Mouse (Mus musculus) frontal cortex, adult 2 months (tissue): ENCODE results near the gene Morn1. TPM values are rescaled to one million over a fixed set of nuclear protein-coding genes. Genes with fewer than 3 reads are reported as not detected.

Experiments used
- DNase-seq, 2 experiments: peaks; one replicate each; pipeline ENCODE4 v3.0.0; 2022; ENCODE audit warnings: low spot score in 1 of 2; ENCODE audit errors: extremely low spot score in 1 of 2
- polyA plus RNA-seq: library from polyadenylated mRNA; depleted of rRNA; stranded (reverse); fragments of >200 nt; gene quantifications from 2 replicates; pipeline ENCODE4 v1.2.3, GENCODE M21; 2012; rRNA removed

Morn1 gene
- 18.6 and 22.0 TPM in 2 replicates for polyA plus RNA-seq

GRCm38 (mm10) chr4:155086108-155087024 lies at the start of gene Morn1, which contains the start of gene Rer1:
TSS of gene Morn1 (plus strand) at chr4:155086577.
TSS of gene Rer1 (minus strand) at chr4:155086382.
- DNase-seq = peak; percentile 99 to 100

GRCm38 (mm10) chr4:155040197-155040596 lies 46.2 kb upstream of the Morn1 start:
- peak in 1 of 2 experiments; percentile 67 for DNase-seq

DNA sequence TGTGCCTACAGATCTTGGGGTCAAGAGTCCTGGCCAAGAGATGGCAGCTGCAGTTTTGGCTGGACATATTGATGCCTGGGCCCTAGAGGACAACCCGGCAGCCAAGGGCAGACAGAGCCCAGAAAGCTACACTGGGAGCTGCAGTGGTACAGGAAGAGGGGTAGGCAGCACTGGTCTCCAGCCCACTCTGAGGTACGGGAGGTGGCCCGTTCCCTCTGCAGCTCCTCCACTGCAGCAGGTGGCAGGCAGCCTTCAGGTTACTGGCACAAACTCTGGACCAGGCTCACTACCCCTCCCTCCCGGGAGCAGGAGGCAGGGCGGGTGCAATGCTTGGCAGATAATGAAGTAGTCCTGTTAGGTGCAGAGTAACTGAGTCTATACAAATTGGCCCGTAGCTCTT lies 45.7 kb upstream of the Morn1 start:
- no peak for DNase-seq

- DNase-seq = peak in 1 of 2 experiments; percentile 72
These were observed 43.6 kb upstream of the Morn1 start for GRCm38 (mm10) chr4:155042606-155043288.

- no peak for DNase-seq
These were observed 43.1 kb upstream of the Morn1 start for GRCm38 (mm10) chr4:155043289-155043625.

DNA sequence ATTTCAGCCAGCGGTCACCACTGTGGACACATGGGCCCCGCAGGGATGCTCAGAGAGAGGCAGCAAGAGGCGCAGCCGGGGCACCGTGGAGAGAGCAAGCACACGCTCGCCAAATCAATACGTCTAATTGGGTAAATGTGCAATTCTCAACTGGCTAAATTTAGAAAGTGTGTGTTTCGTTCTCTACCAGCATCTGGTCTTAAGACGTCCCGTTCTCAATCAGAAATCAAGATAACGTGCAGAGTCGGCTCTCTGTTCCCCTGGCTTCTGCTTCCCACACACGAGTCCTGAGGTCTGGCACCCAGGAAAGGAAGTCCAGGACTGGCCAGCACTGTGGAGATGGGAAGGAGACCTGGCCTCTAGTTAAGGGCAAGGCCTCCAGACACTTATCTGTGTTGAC lies 39.7 kb upstream of the Morn1 start:
- DNase-seq = no peak

GRCm38 (mm10) chr4:155050116-155050515 lies 36.3 kb upstream of the Morn1 start:
- DNase-seq = no peak

GRCm38 (mm10) chr4:155056724-155057123 lies 29.7 kb upstream of the Morn1 start, which contains the start of gene Plch2:
TSS of gene Plch2 (minus strand) at chr4:155056784.
- DNase-seq = no peak

- DNase-seq = no peak
These were observed 28.1 kb upstream of the Morn1 start for GRCm38 (mm10) chr4:155058325-155058724.

DNA sequence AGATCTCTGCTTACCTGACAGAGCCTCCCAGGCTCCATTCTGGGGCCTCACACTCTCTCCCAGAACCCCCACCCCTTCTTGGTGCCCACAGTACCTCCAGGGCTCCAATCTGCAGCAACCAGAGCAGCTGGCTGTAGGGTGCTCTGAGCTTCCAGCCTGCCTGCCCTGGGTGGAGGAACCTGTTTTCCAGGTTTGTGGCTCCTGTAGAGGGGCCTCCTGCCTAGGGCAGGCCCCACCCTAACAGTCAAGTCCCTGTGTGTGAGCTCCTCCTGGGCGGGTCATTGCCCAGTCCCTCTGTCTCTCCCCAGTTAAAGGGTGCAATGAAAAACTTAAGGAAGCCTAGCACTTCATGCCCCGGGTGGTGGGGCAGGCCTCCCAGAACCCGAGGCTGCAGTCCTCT lies 22.5 kb upstream of the Morn1 start:
- DNase-seq = no peak

DNA sequence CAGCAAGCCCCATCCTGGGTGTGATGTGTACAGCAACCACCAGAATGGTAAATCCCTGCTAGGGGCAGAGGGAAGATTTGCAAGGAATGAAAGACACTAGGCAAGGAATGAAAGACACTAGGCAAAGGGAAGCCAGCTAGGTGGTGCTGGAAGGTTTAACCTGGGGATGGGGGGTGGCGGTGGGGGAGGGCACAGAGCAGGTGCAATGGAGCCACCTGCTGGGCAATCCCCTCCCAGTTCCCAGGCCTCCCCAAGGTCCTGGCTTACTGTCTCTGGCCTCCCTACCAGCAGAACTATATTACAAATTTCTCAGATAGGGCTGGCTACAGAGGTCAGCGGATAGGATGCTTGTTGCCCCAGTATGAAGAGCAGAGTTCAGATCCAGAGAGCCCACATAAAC lies 21.9 kb upstream of the Morn1 start:
- DNase-seq = no peak

GRCm38 (mm10) chr4:155065970-155066833 lies 20.2 kb upstream of the Morn1 start:
- DNase-seq = peak; percentile 87 to 99

- peak; percentile 91 to 98 for DNase-seq
These were observed 19.4 kb upstream of the Morn1 start, which contains the start of gene Pex10 for GRCm38 (mm10) chr4:155066834-155067522. TSS of gene Pex10 (plus strand) at chr4:155067016.

- no peak for DNase-seq
These were observed 17.9 kb upstream of the Morn1 start for GRCm38 (mm10) chr4:155068357-155068972.

DNA sequence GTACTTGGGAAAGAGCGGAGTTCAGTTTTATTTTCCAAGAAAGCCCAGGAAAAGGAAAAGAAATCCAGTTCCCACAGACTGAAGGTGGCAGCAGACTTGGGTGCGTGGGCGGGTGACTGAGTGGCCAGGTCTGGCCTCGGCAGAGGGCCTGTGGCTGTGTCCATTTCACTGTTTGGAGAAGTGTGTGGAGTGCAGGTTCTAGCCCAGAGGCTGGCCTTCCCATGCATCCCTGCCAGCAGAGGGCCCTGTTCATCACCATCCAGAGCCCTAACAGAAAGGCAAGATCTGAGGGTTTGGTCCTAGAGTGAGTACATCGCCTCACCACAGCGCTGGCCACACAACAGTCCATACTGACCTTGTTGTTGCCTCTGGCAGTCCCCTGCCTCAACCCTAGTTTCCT lies 17.2 kb upstream of the Morn1 start:
- DNase-seq = peak in 1 of 2 experiments; percentile 48

DNA sequence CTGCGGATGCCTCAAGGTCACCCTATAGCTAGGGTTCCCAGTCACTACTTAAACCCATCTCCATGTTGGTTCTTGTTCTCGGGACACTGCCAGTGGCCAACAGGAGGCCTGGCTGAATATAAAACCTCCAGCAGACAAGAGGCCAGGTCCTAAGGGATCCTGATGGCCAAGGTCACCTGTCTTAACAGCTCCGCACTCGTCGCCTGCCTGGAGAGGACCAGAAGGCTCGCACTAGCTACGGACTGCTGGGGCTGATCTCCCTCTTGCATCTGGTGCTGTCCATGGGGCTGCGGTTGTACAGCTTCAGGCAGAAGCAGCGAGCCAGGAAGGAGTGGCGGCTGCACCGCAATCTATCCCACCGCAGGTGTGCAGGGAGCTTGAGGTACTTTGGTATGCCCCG lies 16.2 kb upstream of the Morn1 start:
- no peak for DNase-seq

DNA sequence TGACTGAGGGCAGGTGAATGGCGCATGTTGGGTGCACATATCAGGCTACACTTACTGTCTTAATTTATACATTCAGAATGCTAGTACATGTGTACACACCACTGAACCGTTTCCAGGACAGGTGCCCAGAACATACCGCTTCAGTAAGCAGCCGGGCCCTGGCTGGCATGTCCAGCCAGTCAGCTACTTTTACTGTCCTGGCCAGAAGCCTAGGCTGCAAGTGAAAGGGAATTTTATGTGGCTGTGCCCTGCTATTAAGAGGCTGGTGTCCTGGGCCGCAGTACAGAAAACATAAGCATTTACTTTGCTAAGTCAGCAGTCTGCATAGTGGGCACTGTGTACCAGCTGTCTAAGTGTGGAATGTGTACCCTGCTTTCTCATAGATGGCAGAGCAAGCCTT lies 15.5 kb upstream of the Morn1 start:
- DNase-seq = no peak

DNA sequence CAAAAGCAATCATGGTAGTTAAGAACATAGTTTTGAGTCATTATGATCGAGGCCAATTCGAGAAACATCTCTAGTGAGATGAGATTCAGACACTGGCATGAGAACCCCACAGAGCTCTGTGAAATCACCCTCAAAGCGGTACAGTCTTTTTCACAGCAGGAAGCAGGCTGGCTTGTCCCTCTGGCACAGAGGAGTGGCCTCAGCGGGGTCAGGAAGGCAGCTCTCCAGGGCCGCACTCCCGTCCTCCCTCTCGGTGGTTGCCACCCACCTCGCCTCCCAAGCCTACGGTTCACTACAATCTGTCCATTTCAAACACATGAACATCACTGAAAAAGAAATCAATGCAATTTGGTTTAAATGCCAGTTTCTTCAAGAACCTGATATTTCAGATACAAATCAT lies 12.0 kb upstream of the Morn1 start:
- no peak for DNase-seq

- DNase-seq = no peak
These were observed 11.2 kb upstream of the Morn1 start for GRCm38 (mm10) chr4:155075137-155075536.

DNA sequence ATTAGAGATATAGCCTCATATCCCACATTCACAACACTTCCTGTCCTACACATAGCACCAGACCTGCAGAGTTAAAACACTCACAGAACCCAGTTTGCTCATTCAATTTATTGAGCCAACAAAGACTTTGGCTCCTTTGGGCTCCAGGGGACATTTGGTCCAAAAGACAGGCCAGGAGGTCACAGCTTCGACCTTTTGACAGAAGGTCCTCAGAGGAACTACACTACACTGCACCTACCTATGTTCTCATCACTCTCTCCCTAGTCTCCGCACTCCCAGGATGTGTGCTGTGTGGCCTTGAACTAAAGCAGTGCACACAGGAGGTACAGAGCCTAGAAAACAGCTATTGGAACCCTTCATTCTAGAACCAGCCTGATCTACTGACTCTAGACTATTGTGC lies 10.6 kb upstream of the Morn1 start:
- DNase-seq = no peak
